ENCODE assay signal across 9 mouse cellular contexts in genomic region chr10:4391851-4392250, GRCm38 (mm10). TPM values are rescaled to one million over a fixed set of nuclear protein-coding genes. Genes with fewer than 3 reads are reported as not detected.
DNase-seq lines count a peak whose midpoint lies in the region; ATAC-seq lines count a peak whose summit lies in the region.
"Had no signal": no experiment of that assay in that cellular context is flagged by ENCODE, and none has a peak within 500 bp of the region (broad histone marks: within the 10 kb centered on the region; RNA-seq: fewer than 3 reads in every experiment).

No protein-coding gene starts in this region.

- no peaks in the 10 kb centered on the region for H3K27me3 ChIP-seq in midbrain, embryonic 13.5 days
- H3K27me3 ChIP-seq in midbrain, embryonic 15.5 days (replicated peaks) = no peaks in the 10 kb centered on the region
- H3K27me3 ChIP-seq in liver, embryonic 13.5 days = no peaks in the 10 kb centered on the region
- H3K27me3 ChIP-seq in stomach, embryonic 14.5 days (ENCODE audit: control insufficient read depth, insufficient read depth, low read length) = no peaks in the 10 kb centered on the region
- H3K27me3 ChIP-seq: embryonic facial prominence, embryonic 12.5 days had no signal

- 0 out of 2 replicates have a peak overlapping the region, but pooled peaks have one; percentile 15 for H3K4me2 ChIP-seq in midbrain, embryonic 13.5 days (replicated peaks)
- H3K4me2 ChIP-seq in midbrain, embryonic 15.5 days = no peak overlapping the region; the same call in 1 of the 2 replicates
- H3K4me2 ChIP-seq in liver, embryonic 13.5 days = no peak overlapping the region
- H3K4me2 ChIP-seq in stomach, embryonic 14.5 days (replicated peaks; ENCODE audit: low read depth, low read length) = peak overlapping the region; percentile 10; the same call in 1 of the 2 replicates
- H3K4me2 ChIP-seq: embryonic facial prominence, embryonic 12.5 days had no signal

- ATAC-seq in frontal cortex, adult (ENCODE audit: low TSS enrichment) = peak; percentile 33; the same call in 1 of the 2 replicates
- ATAC-seq in midbrain, embryonic 13.5 days = no peak
- no peak for ATAC-seq in midbrain, embryonic 15.5 days (replicated peaks)
- no peak for ATAC-seq in liver, embryonic 13.5 days (ENCODE audit: low read depth)
- no peak for ATAC-seq in stomach, embryonic 14.5 days (ENCODE audit: insufficient number of reproducible peaks, insufficient read depth, low FRiP score, low read depth)

- DNase-seq in frontal cortex, postnatal 25 days (ENCODE audit: low spot score in 2 of 2) = no peak
- peak; percentile 69 for DNase-seq in brain, adult 2 months (ENCODE audit: low read depth, low spot score)
- DNase-seq in liver, embryonic 13.5 days = no peak
- DNase-seq in right cerebral cortex, postnatal 25 days = no peak

- 62% methylated on average over 6 of the region's 6 CpGs for WGBS in midbrain, embryonic 13.5 days
- WGBS in midbrain, embryonic 15.5 days = 57% methylated on average over 6 of the region's 6 CpGs
- WGBS in liver, embryonic 13.5 days (ENCODE audit: insufficient replicate concordance) = 68% methylated on average over 6 of the region's 6 CpGs
- 44% methylated on average over 6 of the region's 6 CpGs for WGBS in stomach, embryonic 14.5 days

- peaks cover 41% of the 10 kb centered on the region for H3K4me1 ChIP-seq in midbrain, embryonic 13.5 days (replicated peaks)
- peaks cover 39% of the 10 kb centered on the region for H3K4me1 ChIP-seq in midbrain, embryonic 15.5 days
- H3K4me1 ChIP-seq in liver, embryonic 13.5 days (replicated peaks) = peaks cover 58% of the 10 kb centered on the region
- peaks cover 27% of the 10 kb centered on the region for H3K4me1 ChIP-seq in stomach, embryonic 14.5 days (ENCODE audit: control insufficient read depth, insufficient read depth, low read length)

- no peaks in the 10 kb centered on the region for H3K9me3 ChIP-seq in midbrain, embryonic 13.5 days
- H3K9me3 ChIP-seq in midbrain, embryonic 15.5 days = no peaks in the 10 kb centered on the region
- H3K9me3 ChIP-seq in liver, embryonic 13.5 days (replicated peaks) = no peaks in the 10 kb centered on the region
- H3K9me3 ChIP-seq in stomach, embryonic 14.5 days (ENCODE audit: control insufficient read depth, low read depth, low read length) = no peaks in the 10 kb centered on the region
- H3K9me3 ChIP-seq: embryonic facial prominence, embryonic 12.5 days had no signal

- H3K36me3 ChIP-seq in midbrain, embryonic 13.5 days = peaks cover 20% of the 10 kb centered on the region
- H3K36me3 ChIP-seq in midbrain, embryonic 15.5 days (replicated peaks) = no peaks in the 10 kb centered on the region
- H3K36me3 ChIP-seq in liver, embryonic 13.5 days = peaks cover 27% of the 10 kb centered on the region
- H3K36me3 ChIP-seq in stomach, embryonic 14.5 days (ENCODE audit: control insufficient read depth, insufficient read depth, low read length) = peaks cover 6% of the 10 kb centered on the region

- no peak overlapping the region for H3K9ac ChIP-seq in midbrain, embryonic 13.5 days (replicated peaks)
- no peak overlapping the region for H3K9ac ChIP-seq in midbrain, embryonic 15.5 days
- H3K9ac ChIP-seq in liver, embryonic 13.5 days = 0 out of 2 replicates have a peak overlapping the region, but pooled peaks have one; percentile 9
- no peak overlapping the region for H3K9ac ChIP-seq in stomach, embryonic 14.5 days (replicated peaks; ENCODE audit: low read depth, low read length)
- H3K9ac ChIP-seq: embryonic facial prominence, embryonic 12.5 days had no signal

- no peak overlapping the region for H3K4me3 ChIP-seq in midbrain, embryonic 13.5 days (replicated peaks)
- H3K4me3 ChIP-seq in midbrain, embryonic 15.5 days = no peak overlapping the region
- no peak overlapping the region for H3K4me3 ChIP-seq in liver, embryonic 13.5 days (replicated peaks)
- H3K4me3 ChIP-seq in stomach, embryonic 14.5 days (ENCODE audit: low read depth, low read length) = no peak overlapping the region
- H3K4me3 ChIP-seq: embryonic facial prominence, embryonic 12.5 days had no signal

- H3K27ac ChIP-seq in midbrain, embryonic 13.5 days = no peak overlapping the region
- no peak overlapping the region for H3K27ac ChIP-seq in midbrain, embryonic 15.5 days
- peak overlapping the region; percentile 5; the same call in 1 of the 2 replicates for H3K27ac ChIP-seq in liver, embryonic 13.5 days
- H3K27ac ChIP-seq in stomach, embryonic 14.5 days (ENCODE audit: low read length) = peak overlapping the region; percentile 15; the same call in 1 of the 2 replicates
- H3K27ac ChIP-seq: embryonic facial prominence, embryonic 12.5 days had no signal

RNA-seq across cellular contexts. Expression of gene Zbtb2, which starts 3.9 kb away (rescaled TPM):
- polyA plus RNA-seq in midbrain, embryonic 13.5 days (2015; fragmentation: Nextera tagmentation; extraction: Ambion mirVana) = 18.6 and 18.7 TPM in 2 replicates
- 16.5 and 16.6 TPM in 2 replicates for polyA plus RNA-seq in midbrain, embryonic 15.5 days (2015; fragmentation: Nextera tagmentation; extraction: Ambion mirVana)
- polyA plus RNA-seq in liver, embryonic 13.5 days (2015; fragmentation: Nextera tagmentation; extraction: Ambion mirVana) = 4.4 and 5.7 TPM in 2 replicates
- 14.5 and 15.6 TPM in 2 replicates for polyA plus RNA-seq in stomach, embryonic 14.5 days (2014; fragmentation: Nextera tagmentation; extraction: Ambion mirVana)

RNA-seq across cellular contexts. Expression of gene Rmnd1, which starts 40.3 kb away (rescaled TPM):
- 51.3 and 53.7 TPM in 2 replicates for polyA plus RNA-seq in midbrain, embryonic 13.5 days (2015; fragmentation: Nextera tagmentation; extraction: Ambion mirVana)
- 51.4 and 51.6 TPM in 2 replicates for polyA plus RNA-seq in midbrain, embryonic 15.5 days (2015; fragmentation: Nextera tagmentation; extraction: Ambion mirVana)
- 21.4 and 25.0 TPM in 2 replicates for polyA plus RNA-seq in liver, embryonic 13.5 days (2015; fragmentation: Nextera tagmentation; extraction: Ambion mirVana)
- polyA plus RNA-seq in stomach, embryonic 14.5 days (2014; fragmentation: Nextera tagmentation; extraction: Ambion mirVana) = 53.4 and 55.1 TPM in 2 replicates

RNA-seq across cellular contexts. Expression of gene Armt1, which starts 40.4 kb away (rescaled TPM):
- polyA plus RNA-seq in midbrain, embryonic 13.5 days (2015; fragmentation: Nextera tagmentation; extraction: Ambion mirVana) = 16.3 and 18.2 TPM in 2 replicates
- polyA plus RNA-seq in midbrain, embryonic 15.5 days (2015; fragmentation: Nextera tagmentation; extraction: Ambion mirVana) = 11.4 and 11.8 TPM in 2 replicates
- 19.4 and 21.7 TPM in 2 replicates for polyA plus RNA-seq in liver, embryonic 13.5 days (2015; fragmentation: Nextera tagmentation; extraction: Ambion mirVana)
- 16.6 and 18.5 TPM in 2 replicates for polyA plus RNA-seq in stomach, embryonic 14.5 days (2014; fragmentation: Nextera tagmentation; extraction: Ambion mirVana)

Comparison
In these comparisons a context has a peak if more than half of its experiments do, and no peak if none do; other contexts are left out.
1. H3K4me2 ChIP-seq: peak in midbrain, embryonic 13.5 days (single experiment) and stomach, embryonic 14.5 days (single experiment); none in midbrain, embryonic 15.5 days (single experiment) and liver, embryonic 13.5 days (single experiment).
2. H3K27ac ChIP-seq: peak in liver, embryonic 13.5 days (single experiment) and stomach, embryonic 14.5 days (single experiment); none in midbrain, embryonic 13.5 days (single experiment) and midbrain, embryonic 15.5 days (single experiment).